Mouse (Mus musculus): ENCODE data around the gene Cdkn2b.

Gene Cdkn2b

GRCm38 (mm10) chr4:89289028-89289427 is 21.8 kb downstream of the Cdkn2b start:
- no peak for DNase-seq (ENCODE audit: low spot score)

GRCm38 (mm10) chr4:89286566-89286965 is 24.3 kb downstream of the Cdkn2b start:
- DNase-seq (ENCODE audit: low spot score) = no peak

- DNase-seq (ENCODE audit: low spot score) = no peak
Measured at GRCm38 (mm10) chr4:89285688-89286087, 25.2 kb downstream of the Cdkn2b start.

GRCm38 (mm10) chr4:89282661-89283060 is 28.2 kb downstream of the Cdkn2b start:
- no peak for DNase-seq (ENCODE audit: low spot score)

GRCm38 (mm10) chr4:89282036-89282566 is 28.7 kb downstream of the Cdkn2b start:
- no peak for DNase-seq (ENCODE audit: low spot score)

GRCm38 (mm10) chr4:89281236-89281635 is 29.6 kb downstream of the Cdkn2b start:
- DNase-seq (ENCODE audit: low spot score) = no peak

GRCm38 (mm10) chr4:89279641-89280040 is 31.2 kb downstream of the Cdkn2b start:
- no peak for DNase-seq (ENCODE audit: low spot score)

GRCm38 (mm10) chr4:89277381-89277940 is 33.4 kb downstream of the Cdkn2b start:
- no peak for DNase-seq (ENCODE audit: low spot score)

GRCm38 (mm10) chr4:89276669-89277219 is 34.1 kb downstream of the Cdkn2b start:
- no peak for DNase-seq (ENCODE audit: low spot score)

- DNase-seq (ENCODE audit: low spot score) = no peak
Measured at GRCm38 (mm10) chr4:89275811-89276584, 34.8 kb downstream of the Cdkn2b start.

GRCm38 (mm10) chr4:89274829-89275548 is 35.9 kb downstream of the Cdkn2b start:
- DNase-seq (ENCODE audit: low spot score) = no peak

- DNase-seq (ENCODE audit: low spot score) = no peak
Measured at GRCm38 (mm10) chr4:89274006-89274405, 36.8 kb downstream of the Cdkn2b start.

- DNase-seq (ENCODE audit: low spot score) = no peak
Measured at GRCm38 (mm10) chr4:89273585-89273984, 37.3 kb downstream of the Cdkn2b start.

GRCm38 (mm10) chr4:89272961-89273540 is 37.8 kb downstream of the Cdkn2b start:
- no peak for DNase-seq (ENCODE audit: low spot score)

GRCm38 (mm10) chr4:89272101-89272718 is 38.6 kb downstream of the Cdkn2b start:
- no peak for DNase-seq (ENCODE audit: low spot score)

- DNase-seq (ENCODE audit: low spot score) = no peak
Measured at GRCm38 (mm10) chr4:89257768-89258167, 53.1 kb downstream of the Cdkn2b start.

All from urinary bladder, postnatal 10 days (tissue).